Mouse (Mus musculus) liver, embryonic 14.5 days (tissue): Measurements from ENCODE around the gene Gm49395. TPM values are rescaled to one million over a fixed set of nuclear protein-coding genes. Genes with fewer than 3 reads are reported as not detected.

Source experiments
- ATAC-seq: fragments of 200-750 bp; cut with Nextera tagmentation; 2 replicates; pipeline ENCODE4 v1.8.0; 2017; ENCODE audit warnings: moderate number of reproducible peaks, mild to moderate bottlenecking, moderate library complexity; ENCODE audit not compliant: insufficient read depth
- DNase-seq, 3 experiments: peaks; one replicate each; pipeline ENCODE4 v3.0.0-alpha.2; 2012 to 2013; ENCODE audit warnings: low read depth in 3 of 3, low spot score in 3 of 3
- H3K27ac ChIP-seq: fragments of 300-500 bp; sonication (generic); 2 replicates; pipeline ENCODE4 v1.5.1; 2014; ENCODE audit warnings: moderate library complexity, mild to moderate bottlenecking, control low read depth, inconsistent platforms
- H3K27me3 ChIP-seq: fragments of 300-500 bp; sonication (generic); 2 replicates; pipeline ENCODE4 v1.6.1; 2014; ENCODE audit warnings: mild to moderate bottlenecking, low read length, moderate library complexity; ENCODE audit not compliant: control insufficient read depth, insufficient read depth
- H3K36me3 ChIP-seq: fragments of 300-500 bp; sonication (generic); replicated peaks from 2 replicates; pipeline ENCODE4 v1.6.1; 2014; ENCODE audit warnings: low read depth; ENCODE audit not compliant: control insufficient read depth, insufficient read depth
- H3K4me1 ChIP-seq, 2 experiments: fragments of 200-500 bp in 1 of 2; fragments of 300-500 bp in 1 of 2; sonication (generic) in 1 of 2; replicated peaks; 2 replicates each; pipeline ENCODE4 v1.6.1; 2012 to 2014; ENCODE audit warnings: antibody characterized with exemption in 1 of 2, inconsistent platforms in 1 of 2, low read length in 1 of 2; ENCODE audit not compliant: control insufficient read depth in 2 of 2, insufficient read depth in 2 of 2
- H3K4me2 ChIP-seq: fragments of 300-500 bp; sonication (generic); 2 replicates; pipeline ENCODE4 v1.6.1; 2014; ENCODE audit warnings: low read depth, mild to moderate bottlenecking, control low read depth, moderate library complexity
- H3K4me3 ChIP-seq, 2 experiments: fragments of 200-500 bp in 1 of 2; fragments of 300-500 bp in 1 of 2; sonication (generic) in 1 of 2; 2 replicates each; pipeline ENCODE4 v1.5.1; 2012 to 2014; ENCODE audit warnings: low read depth in 2 of 2, low read length in 2 of 2, mild to moderate bottlenecking in 2 of 2, control low read depth in 1 of 2, inconsistent platforms in 1 of 2, moderate library complexity in 1 of 2; ENCODE audit not compliant: insufficient read depth in 1 of 2
- H3K9ac ChIP-seq: fragments of 300-500 bp; sonication (generic); replicated peaks from 2 replicates; pipeline ENCODE4 v1.6.1; 2014; ENCODE audit warnings: mild to moderate bottlenecking, control low read depth, moderate library complexity
- H3K9me3 ChIP-seq: fragments of 300-500 bp; sonication (generic); 2 replicates; pipeline ENCODE4 v1.6.1; 2016; ENCODE audit warnings: low read length, mixed read lengths; ENCODE audit not compliant: control insufficient read depth
- CTCF ChIP-seq: IDR thresholded peaks from 2 replicates; pipeline ENCODE4 v1.5.1; 2016; ENCODE audit warnings: antibody characterized with exemption, low read depth, control low read depth
- EP300 ChIP-seq: IDR thresholded peaks from 2 replicates; pipeline ENCODE4 v1.6.1; 2016; ENCODE audit warnings: antibody characterized with exemption, low read depth
- WGBS: fragments of 180-500 bp; shearing (Covaris S2); extraction: QIAGEN DNeasy Blood & Tissue Kit; methylation state at CpG from one replicate; pipeline ENCODE4 v1.1.7; 2014; ENCODE audit not compliant: insufficient replicate concordance; 5-methylcytosine and 5-hydroxymethylcytosine counted together
- polyA plus RNA-seq, 2 experiments: library from polyadenylated mRNA; depleted of rRNA in 1 of 2; stranded (reverse) in 1 of 2; unstranded in 1 of 2; fragments of >200 nt; fragmentation: Nextera tagmentation in 1 of 2; extraction: Ambion mirVana in 1 of 2; gene quantifications; 2 replicates each; pipeline versions ENCODE4 v1.2.1 to v1.2.3; 2012 to 2014

The Gm49395 gene
- 0.17 and 0.58 TPM in 2 replicates for polyA plus RNA-seq (2012; rRNA removed)
- polyA plus RNA-seq (2014; fragmentation: Nextera tagmentation; extraction: Ambion mirVana): 2.8 and 3.2 TPM in 2 replicates

GRCm38 (mm10) chr13:115101355-115102191 lies at the start of gene Gm49395, which contains the start of gene Itga1:
Gene Gm49395, minus strand, starts transcription at chr13:115101921.
Gene Itga1, minus strand, starts transcription at chr13:115101964.
- Histone ChIP-seq H3K4me3 (peak within 1 kb of the TSS; percentile 54 to 67), H3K4me1 (peaks cover 0 to 2% of the 10 kb centered on the region in 2 experiments; a peak in 1 of 4 replicates), H3K9me3 (no peaks in the 10 kb centered on the region), H3K36me3 (no peaks in the 10 kb centered on the region), H3K4me2 (peak within 1 kb of the TSS; percentile 57), H3K27ac (no peak within 1 kb of the TSS), H3K9ac (peak within 1 kb of the TSS; percentile 34), H3K27me3 (peaks cover 22% of the 10 kb centered on the region)
- TF ChIP-seq CTCF (peak; percentile 11; the same call in 1 of the 2 replicates), EP300 (no peak)
- under 1% methylated on average over 39 of the region's 39 CpGs for WGBS
- peak; percentile 81 for ATAC-seq
- DNase-seq: peak in 2 of 3 experiments; percentile 40 to 41

GRCm38 (mm10) chr13:115150602-115151001 lies 48.9 kb upstream of the Gm49395 start:
- DNase-seq: no peak
- Histone ChIP-seq H3K9me3 (no peaks in the 10 kb centered on the region), H3K27me3 (no peaks in the 10 kb centered on the region), H3K4me3 (no peak overlapping the region), H3K36me3 (no peaks in the 10 kb centered on the region), H3K4me2 (no peak overlapping the region), H3K4me1 (no peaks in the 10 kb centered on the region), H3K9ac (no peak overlapping the region), H3K27ac (no peak overlapping the region)
- no peak for TF ChIP-seq EP300
- TF ChIP-seq CTCF: no peak
- no peak for ATAC-seq
- WGBS: 76% methylated on average over 1 of the region's 1 CpGs

- Histone ChIP-seq H3K9me3 (no peaks in the 10 kb centered on the region), H3K4me2 (no peak overlapping the region), H3K9ac (no peak overlapping the region), H3K4me1 (no peaks in the 10 kb centered on the region), H3K27me3 (no peaks in the 10 kb centered on the region), H3K36me3 (no peaks in the 10 kb centered on the region), H3K4me3 (no peak overlapping the region), H3K27ac (no peak overlapping the region)
- WGBS: 58% methylated on average over 6 of the region's 6 CpGs
- TF ChIP-seq EP300: no peak
- no peak for TF ChIP-seq CTCF
- ATAC-seq: no peak
- DNase-seq: no peak
These were observed 48.1 kb upstream of the Gm49395 start for GRCm38 (mm10) chr13:115149849-115150248.

DNA sequence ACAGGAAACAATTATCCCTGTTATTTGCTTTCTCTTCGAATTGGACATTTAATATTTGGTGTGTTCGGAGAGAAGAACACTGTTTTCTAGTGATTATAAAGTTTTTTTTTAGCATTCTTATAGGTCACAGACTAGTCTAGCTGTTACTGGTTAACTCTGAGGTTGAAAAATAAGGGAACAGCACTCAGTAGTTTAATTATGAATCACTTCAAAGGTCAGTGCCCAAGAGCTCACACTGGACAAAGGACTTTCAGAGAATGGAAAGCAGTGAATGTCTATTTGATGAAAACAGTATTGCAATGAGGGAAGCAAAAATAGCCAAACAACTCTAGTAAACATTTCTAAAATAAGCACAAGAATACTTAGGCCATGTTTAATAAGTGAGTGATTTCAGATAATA lies 41.9 kb upstream of the Gm49395 start:
- no peaks in the 10 kb centered on the region for H3K27me3 ChIP-seq
- H3K27ac ChIP-seq: no peak overlapping the region
- H3K36me3 ChIP-seq: no peaks in the 10 kb centered on the region
- no peak overlapping the region for H3K9ac ChIP-seq
- ATAC-seq (no peak), DNase-seq (no peak)
- no peaks in the 10 kb centered on the region for H3K9me3 ChIP-seq
- H3K4me1 ChIP-seq: no peaks in the 10 kb centered on the region
- 67% methylated on average over 2 of the region's 2 CpGs for WGBS
- TF ChIP-seq EP300: no peak
- TF ChIP-seq CTCF: no peak
- no peak overlapping the region for H3K4me2 ChIP-seq
- no peak overlapping the region for H3K4me3 ChIP-seq

DNA sequence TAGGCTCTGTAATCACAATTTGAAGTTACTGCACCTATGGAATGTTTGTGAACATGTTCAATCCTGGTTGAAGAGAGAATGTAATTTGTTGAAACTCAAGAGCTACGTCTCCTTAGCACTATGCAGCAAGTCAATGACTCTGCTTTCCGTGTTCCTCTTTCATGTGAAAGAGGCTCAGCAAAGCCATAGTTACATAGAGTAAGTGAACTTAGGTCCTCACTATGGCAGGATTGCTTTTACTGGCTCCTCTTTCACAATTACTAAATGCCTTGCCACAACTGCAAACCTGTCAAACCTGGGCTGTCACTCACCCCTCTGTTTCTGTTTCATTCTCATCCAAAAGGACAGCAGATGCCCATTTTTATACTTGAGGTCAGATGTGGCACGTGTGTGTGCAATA lies 40.3 kb upstream of the Gm49395 start:
- Histone ChIP-seq H3K4me3 (no peak overlapping the region), H3K9me3 (no peaks in the 10 kb centered on the region), H3K4me2 (no peak overlapping the region), H3K27ac (no peak overlapping the region), H3K9ac (no peak overlapping the region), H3K27me3 (no peaks in the 10 kb centered on the region), H3K4me1 (no peaks in the 10 kb centered on the region), H3K36me3 (no peaks in the 10 kb centered on the region)
- DNase-seq (no peak), ATAC-seq (no peak)
- TF ChIP-seq CTCF (no peak), EP300 (no peak)
- whole genome bisulfite sequencing: 63% methylated on average over 3 of the region's 3 CpGs
